Mouse (Mus musculus) spleen, adult 2 months (tissue): ENCODE results near the gene Dnaja3.

ENCODE experiments used
- CTCF ChIP-seq: fragments of 200-500 bp; IDR thresholded peaks from 2 replicates; pipeline ENCODE4 v1.5.1; 2011; ENCODE audit warnings: mild to moderate bottlenecking, inconsistent platforms; ENCODE audit not compliant: insufficient read depth, insufficient read length, insufficient replicate concordance; ENCODE audit errors: extremely low read depth
- POLR2A ChIP-seq: fragments of 200-500 bp; IDR thresholded peaks from 2 replicates; pipeline ENCODE4 v1.6.1; 2011; ENCODE audit warnings: low read depth, low read length, inconsistent platforms

- no peak for TF ChIP-seq CTCF
- no peak for TF ChIP-seq POLR2A
These were observed 44.6 kb downstream of the Dnaja3 start for GRCm38 (mm10) chr16:4684457-4684791.
